Mouse (Mus musculus) heart, adult 2 months (tissue): ENCODE measurements around the gene H2-Q4. TPM values are rescaled to one million over a fixed set of nuclear protein-coding genes. Genes with fewer than 3 reads are reported as not detected.
"Not testable (repeated sequence)": the region's sequence is repeated elsewhere in the genome, so short reads cannot be mapped to it uniquely, and the experiment has no call there.

Experiments used
- DNase-seq, 2 experiments: peaks; one replicate each; pipeline ENCODE4 v3.0.0; 2021
- H3K27ac ChIP-seq: fragments of 200-600 bp; 2 replicates; pipeline ENCODE4 v1.8.1; 2022
- H3K27me3 ChIP-seq: fragments of 200-500 bp; 2 replicates; pipeline ENCODE4 v1.6.1; 2012; ENCODE audit warnings: mild to moderate bottlenecking, low read length, inconsistent platforms, mixed read lengths; ENCODE audit not compliant: control insufficient read depth, insufficient read depth
- H3K36me3 ChIP-seq: fragments of 200-500 bp; 2 replicates; pipeline ENCODE4 v1.6.1; 2012; ENCODE audit warnings: low read length, inconsistent platforms; ENCODE audit not compliant: control insufficient read depth, insufficient read depth
- H3K4me1 ChIP-seq: fragments of 200-500 bp; 2 replicates; pipeline ENCODE4 v1.6.1; 2011; ENCODE audit warnings: low read length; ENCODE audit not compliant: control insufficient read depth, insufficient read depth
- H3K4me3 ChIP-seq: fragments of 200-600 bp; 2 replicates; pipeline ENCODE4 v1.8.1; 2022
- H3K79me2 ChIP-seq: fragments of 200-500 bp; replicated peaks from 2 replicates; pipeline ENCODE4 v1.6.1; 2012; ENCODE audit warnings: mild to moderate bottlenecking, inconsistent platforms, low read length, moderate library complexity, mixed read lengths; ENCODE audit not compliant: control insufficient read depth, insufficient read depth
- H3K9ac ChIP-seq: fragments of 200-500 bp; 2 replicates; pipeline ENCODE4 v1.6.1; 2012; ENCODE audit warnings: low read depth, mild to moderate bottlenecking, control low read depth, inconsistent platforms, low read length, mixed read lengths
- CTCF ChIP-seq: fragments of 200-600 bp; IDR thresholded peaks from 2 replicates; pipeline ENCODE4 v1.8.1; 2022; ENCODE audit warnings: antibody characterized with exemption, mild to moderate bottlenecking, moderate library complexity
- POLR2A ChIP-seq: fragments of 200-500 bp; IDR thresholded peaks from 2 replicates; pipeline ENCODE4 v1.6.1; 2011; ENCODE audit warnings: mild to moderate bottlenecking, low read depth, low read length, control low read depth; ENCODE audit not compliant: insufficient read depth
- WGBS: fragments of 180-500 bp; shearing (Covaris S2); methylation state at CpG from one replicate; pipeline ENCODE4 v1.1.7; 2018; 5-methylcytosine and 5-hydroxymethylcytosine counted together
- intact Hi-C: fragments of 180-260 bp; cut with DNase I; formaldehyde crosslinking; loops from one replicate; pipeline ENCODE4 v1.15.1; 2025
- polyA plus RNA-seq: library from polyadenylated mRNA; depleted of rRNA; stranded (reverse); fragments of >200 nt; gene quantifications from 2 replicates; pipeline ENCODE4 v1.2.3, GENCODE M21; 2012; rRNA removed
- total RNA-seq, 2 experiments: library from RNA; stranded (reverse); gene quantifications; 2 replicates each; pipeline ENCODE4 v1.2.3; 2021

The H2-Q4 gene
- total and polyA plus RNA-seq, 3 experiments = 12.2 to 48.6 (median 18.8) TPM

GRCm38 (mm10) chr17:35424106-35424505 lies 44.7 kb downstream of the H2-Q4 start:
- H3K4me3 ChIP-seq, H3K27me3 ChIP-seq, H3K9ac ChIP-seq, H3K36me3 ChIP-seq, H3K27ac ChIP-seq, intact Hi-C loops, H3K79me2 ChIP-seq, DNase-seq, H3K4me1 ChIP-seq: not testable (repeated sequence)
- WGBS = 92% methylated on average over 3 of the region's 3 CpGs

GRCm38 (mm10) chr17:35424624-35425416 lies 45.4 kb downstream of the H2-Q4 start, which contains the start of gene H2-Q6:
H2-Q6 (plus strand) TSS chr17:35424850.
- H3K27ac ChIP-seq, H3K4me1 ChIP-seq, H3K79me2 ChIP-seq, H3K27me3 ChIP-seq, H3K36me3 ChIP-seq, intact Hi-C loops: not testable (repeated sequence)
- Histone ChIP-seq H3K4me3 (peak within 1 kb of the TSS; percentile 38), H3K9ac (peak within 1 kb of the TSS; percentile 59)
- 2% methylated on average over 58 of the region's 66 CpGs for WGBS
- peak; percentile 56 to 77 for DNase-seq
- TF ChIP-seq POLR2A = peak; percentile 47; the same call in 1 of the 2 replicates

- intact Hi-C loops, H3K27ac ChIP-seq, H3K4me1 ChIP-seq, H3K79me2 ChIP-seq, H3K27me3 ChIP-seq, H3K4me3 ChIP-seq, H3K36me3 ChIP-seq, H3K9ac ChIP-seq: not testable (repeated sequence)
- WGBS = 25% methylated on average over 28 of the region's 28 CpGs
- peak; percentile 24 to 37 for DNase-seq
These were observed 46.1 kb downstream of the H2-Q4 start for GRCm38 (mm10) chr17:35425474-35425873.

- H3K4me1 ChIP-seq, H3K4me3 ChIP-seq, H3K27ac ChIP-seq, H3K9ac ChIP-seq, H3K36me3 ChIP-seq, DNase-seq, H3K27me3 ChIP-seq, H3K79me2 ChIP-seq, intact Hi-C loops: not testable (repeated sequence)
- WGBS = 83% methylated on average over 6 of the region's 6 CpGs
These were observed 49.5 kb downstream of the H2-Q4 start for GRCm38 (mm10) chr17:35428883-35429282.

- DNase-seq, H3K27me3 ChIP-seq, H3K4me1 ChIP-seq, H3K9ac ChIP-seq, H3K36me3 ChIP-seq, H3K27ac ChIP-seq, H3K4me3 ChIP-seq, intact Hi-C loops, H3K79me2 ChIP-seq: not testable (repeated sequence)
- 80% methylated on average over 6 of the region's 6 CpGs for WGBS
These were observed 51.3 kb downstream of the H2-Q4 start for GRCm38 (mm10) chr17:35430671-35431070.

GRCm38 (mm10) chr17:35432167-35432566 lies 52.8 kb downstream of the H2-Q4 start:
- H3K4me1 ChIP-seq, H3K79me2 ChIP-seq, H3K27me3 ChIP-seq, H3K36me3 ChIP-seq, H3K27ac ChIP-seq, intact Hi-C loops, DNase-seq, H3K9ac ChIP-seq, H3K4me3 ChIP-seq: not testable (repeated sequence)
- 84% methylated on average over 3 of the region's 3 CpGs for WGBS

GRCm38 (mm10) chr17:35434836-35435235 lies 55.4 kb downstream of the H2-Q4 start:
- WGBS = 10% methylated on average over 8 of the region's 8 CpGs
- peak; percentile 57 for TF ChIP-seq CTCF
- H3K4me3 ChIP-seq, H3K9ac ChIP-seq, H3K27ac ChIP-seq, H3K79me2 ChIP-seq, DNase-seq, H3K4me1 ChIP-seq, H3K36me3 ChIP-seq, H3K27me3 ChIP-seq, intact Hi-C loops: not testable (repeated sequence)

Other genes with a start within 250 kb of the H2-Q4 start
- gene Apom, start 247.6 kb upstream of the H2-Q4 start, total RNA-seq = not detected
- gene Apom, start 247.6 kb upstream of the H2-Q4 start, polyA plus RNA-seq = not detected in 2 replicates
- gene Bag6, start 244.4 kb upstream of the H2-Q4 start, total RNA-seq = 100 to 1,000 TPM; 216 to 252 TPM
- 140 and 150 TPM in 2 replicates for gene Bag6, start 244.4 kb upstream of the H2-Q4 start, polyA plus RNA-seq
- 100 to 1,000 TPM; 132 to 139 TPM for gene Prrc2a, start 214.7 kb upstream of the H2-Q4 start, total RNA-seq
- 183 and 197 TPM in 2 replicates for gene Prrc2a, start 214.7 kb upstream of the H2-Q4 start, polyA plus RNA-seq
- 1 to 10 TPM; 2.9 to 3.9 TPM for gene Aif1, start 203.5 kb upstream of the H2-Q4 start, total RNA-seq
- 1.5 and 2.0 TPM in 2 replicates for gene Aif1, start 203.5 kb upstream of the H2-Q4 start, polyA plus RNA-seq
- gene Lst1, start 191.2 kb upstream of the H2-Q4 start, total RNA-seq = 1 to 10 TPM; 4.1 to 4.5 TPM
- 7.2 and 11.3 TPM in 2 replicates for gene Lst1, start 191.2 kb upstream of the H2-Q4 start, polyA plus RNA-seq
- gene Ltb, start 185.2 kb upstream of the H2-Q4 start, total RNA-seq = 1 to 10 TPM; 1.3 TPM
- 2.0 and 5.2 TPM in 2 replicates for gene Ltb, start 185.2 kb upstream of the H2-Q4 start, polyA plus RNA-seq
- under 1 TPM in 1 of 2 experiments, not detected in 1; 0.34 TPM for gene Tnf, start 177.6 kb upstream of the H2-Q4 start, total RNA-seq
- 0.38 and 0.80 TPM in 2 replicates for gene Tnf, start 177.6 kb upstream of the H2-Q4 start, polyA plus RNA-seq
- under 1 TPM in 1 of 2 experiments, not detected in 1; 0.23 TPM for gene Lta, start 174.3 kb upstream of the H2-Q4 start, total RNA-seq
- gene Lta, start 174.3 kb upstream of the H2-Q4 start, polyA plus RNA-seq = 0.12 TPM in 1 of 2 replicates, not detected in the other
- not detected for gene Gm16181, start 158.8 kb upstream of the H2-Q4 start, total RNA-seq
- 2.1 and 3.2 TPM in 2 replicates for gene Gm16181, start 158.8 kb upstream of the H2-Q4 start, polyA plus RNA-seq
- 1 to 10 TPM; 3.0 to 3.2 TPM for gene Atp6v1g2, start 146.0 kb upstream of the H2-Q4 start, total RNA-seq
- 6.4 and 10.1 TPM in 2 replicates for gene Atp6v1g2, start 146.0 kb upstream of the H2-Q4 start, polyA plus RNA-seq
- gene Nfkbil1, start 143.8 kb upstream of the H2-Q4 start, total RNA-seq = 1 to 10 TPM; 6.5 to 8.2 TPM
- 3.9 and 5.0 TPM in 2 replicates for gene Nfkbil1, start 143.8 kb upstream of the H2-Q4 start, polyA plus RNA-seq
- 10 to 100 TPM; 82.3 to 83.4 TPM for gene Ddx39b, start 137.9 kb upstream of the H2-Q4 start, total RNA-seq
- gene Ddx39b, start 137.9 kb upstream of the H2-Q4 start, polyA plus RNA-seq = 148 and 178 TPM in 2 replicates
- gene H2-D1, start 116.9 kb upstream of the H2-Q4 start, total RNA-seq = 100 to 1,000 TPM; 105 to 131 TPM
- 222 and 286 TPM in 2 replicates for gene H2-D1, start 116.9 kb upstream of the H2-Q4 start, polyA plus RNA-seq
- gene H2-Q1, start 59.2 kb upstream of the H2-Q4 start, total RNA-seq = 1 to 10 TPM; 1.5 TPM
- not detected in 2 replicates for gene H2-Q1, start 59.2 kb upstream of the H2-Q4 start, polyA plus RNA-seq
- gene H2-Q2, start 37.4 kb upstream of the H2-Q4 start, total RNA-seq = 1 to 10 TPM; 1.1 TPM
- gene H2-Q2, start 37.4 kb upstream of the H2-Q4 start, polyA plus RNA-seq = 0.12 and 0.31 TPM in 2 replicates
- 1 to 10 TPM; 1.2 to 3.7 TPM for gene H2-Q6, start 45.2 kb downstream of the H2-Q4 start, total RNA-seq
- gene H2-Q6, start 45.2 kb downstream of the H2-Q4 start, polyA plus RNA-seq = 21.4 and 40.3 TPM in 2 replicates
- gene H2-Q7, start 59.5 kb downstream of the H2-Q4 start, total RNA-seq = 1 to 10 TPM; 1.1 to 1.9 TPM
- 33.2 and 78.2 TPM in 2 replicates for gene H2-Q7, start 59.5 kb downstream of the H2-Q4 start, polyA plus RNA-seq
- under 1 TPM; 0.34 to 0.37 TPM for gene H2-Q10, start 90.5 kb downstream of the H2-Q4 start, total RNA-seq
- gene H2-Q10, start 90.5 kb downstream of the H2-Q4 start, polyA plus RNA-seq = 4.2 and 7.0 TPM in 2 replicates
- gene Pou5f1, start 126.4 kb downstream of the H2-Q4 start, total RNA-seq = not detected
- gene Pou5f1, start 126.4 kb downstream of the H2-Q4 start, polyA plus RNA-seq = not detected in 2 replicates
- gene Tcf19, start 137.2 kb downstream of the H2-Q4 start, total RNA-seq = 1 to 10 TPM; 2.0 to 2.4 TPM
- gene Tcf19, start 137.2 kb downstream of the H2-Q4 start, polyA plus RNA-seq = 3.0 and 3.5 TPM in 2 replicates
- gene Cchcr1, start 137.5 kb downstream of the H2-Q4 start, total RNA-seq = 1 to 10 TPM; 1.9 to 2.2 TPM
- gene Cchcr1, start 137.5 kb downstream of the H2-Q4 start, polyA plus RNA-seq = 3.7 and 3.8 TPM in 2 replicates
- gene Psors1c2, start 153.6 kb downstream of the H2-Q4 start, total RNA-seq = not detected
- gene Psors1c2, start 153.6 kb downstream of the H2-Q4 start, polyA plus RNA-seq = not detected in 2 replicates
- gene Cdsn, start 172.5 kb downstream of the H2-Q4 start, total RNA-seq = under 1 TPM; 0.27 to 0.29 TPM
- 0.94 and 1.1 TPM in 2 replicates for gene Cdsn, start 172.5 kb downstream of the H2-Q4 start, polyA plus RNA-seq
- gene 2300002M23Rik, start 187.8 kb downstream of the H2-Q4 start, total RNA-seq = not detected
- gene 2300002M23Rik, start 187.8 kb downstream of the H2-Q4 start, polyA plus RNA-seq = not detected in 2 replicates
- not detected for gene Sfta2, start 221.9 kb downstream of the H2-Q4 start, total RNA-seq
- 0.47 TPM in 1 of 2 replicates, not detected in the other for gene Sfta2, start 221.9 kb downstream of the H2-Q4 start, polyA plus RNA-seq
- not detected for gene Gm9573, start 247.0 kb downstream of the H2-Q4 start, total RNA-seq
- not detected in 2 replicates for gene Gm9573, start 247.0 kb downstream of the H2-Q4 start, polyA plus RNA-seq